Mouse (Mus musculus) erythroblast, embryonic 14.5 days (primary cell): Measurements from ENCODE around the gene Cdk20. TPM values are rescaled to one million over a fixed set of nuclear protein-coding genes. Genes with fewer than 3 reads are reported as not detected.

Source experiments
- H3K27me3 ChIP-seq: 2 replicates; pipeline ENCODE4 v1.6.1; 2012; ENCODE audit warnings: inconsistent platforms; ENCODE audit not compliant: control insufficient read depth
- H3K36me3 ChIP-seq: 2 replicates; pipeline ENCODE4 v1.6.1; 2012; ENCODE audit warnings: mild to moderate bottlenecking, inconsistent platforms; ENCODE audit not compliant: control insufficient read depth
- H3K4me1 ChIP-seq: 2 replicates; pipeline ENCODE4 v1.6.1; 2012; ENCODE audit warnings: inconsistent platforms; ENCODE audit not compliant: control insufficient read depth
- H3K4me3 ChIP-seq: replicated peaks from 2 replicates; pipeline ENCODE3; 2012; ENCODE audit warnings: moderate library complexity, mild to moderate bottlenecking, inconsistent platforms
- H3K9me3 ChIP-seq: 2 replicates; pipeline ENCODE4 v1.6.1; 2012; ENCODE audit warnings: low read length, inconsistent platforms, mixed read lengths; ENCODE audit not compliant: control insufficient read depth
- GATA1 ChIP-seq: IDR thresholded peaks from 2 replicates; pipeline ENCODE4 v1.6.1; 2012; ENCODE audit warnings: low read length, inconsistent platforms, mixed read lengths
- TAL1 ChIP-seq: IDR thresholded peaks from 3 replicates; pipeline ENCODE4 v1.6.1; 2012; ENCODE audit warnings: low read length, inconsistent platforms, mixed read lengths
- polyA plus RNA-seq: library from polyadenylated mRNA; stranded (reverse); fragments of >175 nt; gene quantifications from 2 replicates; pipeline ENCODE4 v1.2.3, GENCODE M21; 2012

The Cdk20 gene
- 0.86 and 1.3 TPM in 2 replicates for polyA plus RNA-seq

GRCm38 (mm10) chr13:64432017-64432995 lies at the start of gene Cdk20:
Cdk20 (plus strand) TSS chr13:64432314.
- Histone ChIP-seq H3K9me3 (no peaks in the 10 kb centered on the region), H3K27me3 (no peaks in the 10 kb centered on the region), H3K36me3 (no peaks in the 10 kb centered on the region), H3K4me1 (peaks cover 27% of the 10 kb centered on the region), H3K4me3 (peak within 1 kb of the TSS; percentile 77)
- TF ChIP-seq TAL1: 0 out of 3 replicates have a peak, but pooled peaks have one; percentile 27
- TF ChIP-seq GATA1: no peak

GRCm38 (mm10) chr13:64384937-64385336 lies 47.2 kb upstream of the Cdk20 start:
- no peak for TF ChIP-seq GATA1
- TF ChIP-seq TAL1: no peak
- Histone ChIP-seq H3K9me3 (no peaks in the 10 kb centered on the region), H3K4me3 (no peak overlapping the region)

DNA sequence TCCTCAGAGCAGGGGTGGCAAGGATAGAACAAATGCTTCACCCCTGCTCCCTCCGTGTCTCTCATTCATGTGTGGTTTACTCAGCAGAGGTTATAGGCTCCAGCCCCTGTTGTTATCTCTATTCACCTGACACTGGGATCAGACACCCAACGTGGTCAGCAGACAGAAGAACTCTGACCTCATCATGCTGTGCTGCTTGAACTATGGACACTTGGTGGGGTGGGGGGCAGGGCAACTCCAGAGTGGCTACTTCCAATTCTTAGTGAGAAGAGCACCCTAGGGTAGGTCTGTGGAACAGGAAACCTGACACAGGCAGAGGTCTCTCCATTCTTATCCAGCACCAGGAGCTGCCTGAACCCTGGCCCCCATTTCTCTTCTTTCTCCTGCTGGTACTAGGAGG lies 46.1 kb upstream of the Cdk20 start:
- no peaks in the 10 kb centered on the region for H3K36me3 ChIP-seq
- no peaks in the 10 kb centered on the region for H3K9me3 ChIP-seq
- no peak for TF ChIP-seq GATA1
- TF ChIP-seq TAL1: no peak
- H3K4me3 ChIP-seq: no peak overlapping the region
- H3K27me3 ChIP-seq: no peaks in the 10 kb centered on the region
- no peaks in the 10 kb centered on the region; the same call in 1 of the 2 replicates for H3K4me1 ChIP-seq

More at GRCm38 (mm10) chr13:64384937-64385336, 47.2 kb upstream of the Cdk20 start:
- Histone ChIP-seq H3K27me3 (no peaks in the 10 kb centered on the region), H3K36me3 (no peaks in the 10 kb centered on the region), H3K4me1 (no peaks in the 10 kb centered on the region; the same call in 1 of the 2 replicates)

- TF ChIP-seq GATA1 (no peak), TAL1 (no peak)
- Histone ChIP-seq H3K4me3 (no peak overlapping the region), H3K36me3 (no peaks in the 10 kb centered on the region), H3K27me3 (no peaks in the 10 kb centered on the region), H3K4me1 (no peaks in the 10 kb centered on the region; the same call in 1 of the 2 replicates), H3K9me3 (no peaks in the 10 kb centered on the region)
Observed at GRCm38 (mm10) chr13:64388415-64388814, 43.7 kb upstream of the Cdk20 start.

- H3K9me3 ChIP-seq: no peaks in the 10 kb centered on the region
- no peak overlapping the region for H3K4me3 ChIP-seq
- H3K36me3 ChIP-seq: no peaks in the 10 kb centered on the region
- peaks cover 6% of the 10 kb centered on the region for H3K4me1 ChIP-seq
- TF ChIP-seq GATA1 (no peak), TAL1 (no peak)
- no peaks in the 10 kb centered on the region for H3K27me3 ChIP-seq
Observed at GRCm38 (mm10) chr13:64396979-64397378, 35.1 kb upstream of the Cdk20 start.

GRCm38 (mm10) chr13:64398065-64398464 lies 34.0 kb upstream of the Cdk20 start:
- H3K9me3 ChIP-seq: no peaks in the 10 kb centered on the region
- no peaks in the 10 kb centered on the region for H3K27me3 ChIP-seq
- peaks cover 15% of the 10 kb centered on the region for H3K4me1 ChIP-seq
- no peak overlapping the region for H3K4me3 ChIP-seq
- TF ChIP-seq GATA1 (no peak), TAL1 (no peak)
- H3K36me3 ChIP-seq: no peaks in the 10 kb centered on the region

GRCm38 (mm10) chr13:64399906-64400305 lies 32.2 kb upstream of the Cdk20 start:
- Histone ChIP-seq H3K4me1 (peaks cover 26% of the 10 kb centered on the region), H3K36me3 (no peaks in the 10 kb centered on the region), H3K9me3 (no peaks in the 10 kb centered on the region), H3K27me3 (no peaks in the 10 kb centered on the region), H3K4me3 (no peak overlapping the region)
- no peak for TF ChIP-seq GATA1
- no peak for TF ChIP-seq TAL1

DNA sequence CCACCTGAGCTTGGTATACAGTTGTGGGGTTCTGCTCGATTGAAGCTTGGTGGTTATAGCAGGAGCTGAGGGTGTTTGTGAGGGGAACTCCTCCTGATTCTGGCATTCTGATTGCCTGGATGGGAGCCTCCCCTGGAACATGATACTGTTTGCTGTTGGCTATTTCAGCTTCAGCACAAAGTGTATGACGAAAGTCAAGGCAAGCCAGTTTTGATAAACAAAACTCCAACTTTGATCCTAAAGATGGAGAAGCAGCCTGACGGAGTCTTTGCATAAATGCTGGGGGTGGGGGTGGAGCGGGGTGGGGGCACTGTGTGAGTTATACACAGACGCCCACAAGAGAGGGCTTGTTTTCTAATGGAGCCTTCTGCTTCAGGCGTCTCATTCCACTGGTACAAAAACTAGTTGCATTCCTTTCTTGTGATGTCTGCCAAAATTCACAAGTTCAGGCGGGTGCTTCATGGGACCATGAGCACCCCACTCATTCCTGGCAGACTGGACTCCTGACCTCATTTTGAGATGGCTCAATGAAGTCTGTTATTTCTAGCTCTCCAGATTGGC lies 31.2 kb upstream of the Cdk20 start:
- Histone ChIP-seq H3K27me3 (no peaks in the 10 kb centered on the region), H3K4me1 (peaks cover 29% of the 10 kb centered on the region), H3K9me3 (no peaks in the 10 kb centered on the region), H3K4me3 (no peak overlapping the region), H3K36me3 (no peaks in the 10 kb centered on the region)
- TF ChIP-seq TAL1: no peak
- no peak for TF ChIP-seq GATA1

DNA sequence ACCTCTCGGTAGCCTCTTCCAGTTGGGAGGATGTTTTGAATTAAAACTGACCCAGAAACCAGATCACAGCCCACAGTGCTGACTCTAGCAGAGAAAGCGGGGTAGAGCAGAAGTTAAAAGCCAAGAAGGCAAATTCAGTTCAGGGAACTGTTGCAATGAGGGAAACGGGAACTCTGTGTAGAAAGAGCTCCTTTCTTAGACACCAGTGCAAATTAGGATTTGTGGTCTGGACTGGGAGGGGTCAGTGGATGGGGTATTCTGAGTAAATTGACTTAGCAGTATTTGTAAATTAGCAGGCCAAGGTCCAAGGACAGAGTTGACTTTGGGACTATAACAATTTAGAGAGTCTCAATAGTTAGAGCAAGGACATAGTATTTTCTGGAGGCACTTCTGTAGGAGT lies 30.1 kb upstream of the Cdk20 start:
- Histone ChIP-seq H3K36me3 (no peaks in the 10 kb centered on the region), H3K27me3 (no peaks in the 10 kb centered on the region), H3K9me3 (no peaks in the 10 kb centered on the region), H3K4me3 (peak overlapping the region; percentile 51), H3K4me1 (peaks cover 31% of the 10 kb centered on the region)
- TF ChIP-seq GATA1 (no peak), TAL1 (no peak)
